Mouse (Mus musculus): ENCODE data around the gene Samhd1.

The Samhd1 gene

DNA sequence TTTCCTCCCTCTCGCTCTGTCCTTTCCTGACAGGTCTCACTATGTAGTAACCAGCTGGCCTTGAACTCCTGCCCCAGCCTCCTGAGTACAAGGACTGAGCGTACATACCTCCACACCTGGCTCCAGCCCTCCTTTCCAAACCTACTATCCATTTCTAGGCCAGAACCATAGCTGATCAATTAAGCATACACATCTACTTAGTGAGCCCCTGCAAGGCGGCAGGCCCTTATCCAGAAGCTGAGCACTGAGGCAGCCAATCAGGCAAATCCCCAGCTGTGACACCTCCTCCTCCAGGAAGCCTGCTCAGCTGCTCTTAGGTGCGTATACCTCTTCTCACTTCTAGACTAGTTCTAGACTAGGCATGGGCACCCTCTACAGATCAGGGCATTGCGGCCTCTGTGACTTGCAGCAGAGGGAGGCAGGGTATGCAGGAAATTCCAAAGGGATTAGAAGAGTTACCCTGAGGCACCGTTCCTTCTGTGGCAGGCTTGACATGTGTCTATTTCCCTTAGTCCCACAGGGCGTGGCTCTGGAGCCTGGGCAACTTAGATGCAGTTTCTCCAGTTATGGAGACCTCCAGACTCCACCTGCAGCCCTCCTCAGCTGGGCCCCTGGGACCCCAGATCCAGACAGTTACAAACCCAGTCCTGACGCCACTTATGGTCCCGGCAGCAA lies 62.6 kb downstream of the Samhd1 start:
- no peak for DNase-seq (ENCODE audit: low spot score)

GRCm38 (mm10) chr2:157071556-157071955 lies 63.5 kb downstream of the Samhd1 start:
- DNase-seq (ENCODE audit: low spot score), result no peak

DNA sequence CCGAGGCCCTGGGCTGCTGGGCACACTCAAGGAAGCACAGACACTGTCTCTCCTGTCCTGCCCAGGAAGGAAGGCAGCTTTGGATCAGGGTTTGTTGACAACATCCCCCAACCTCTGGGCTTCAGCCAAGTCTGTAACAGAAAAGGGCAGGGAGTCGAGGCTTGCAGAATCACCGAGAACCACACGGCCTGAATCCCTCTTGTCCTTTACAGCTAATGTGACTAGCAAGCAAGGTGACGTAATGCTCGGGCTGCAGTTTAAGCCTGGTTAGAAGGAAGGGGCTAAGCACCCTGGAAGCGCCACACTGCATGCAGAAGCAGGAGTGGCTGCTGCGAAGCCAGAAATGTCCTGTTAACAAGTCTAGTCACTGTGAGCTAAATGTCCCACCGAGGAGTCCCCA lies 64.7 kb downstream of the Samhd1 start:
- DNase-seq (ENCODE audit: low spot score), result no peak

DNA sequence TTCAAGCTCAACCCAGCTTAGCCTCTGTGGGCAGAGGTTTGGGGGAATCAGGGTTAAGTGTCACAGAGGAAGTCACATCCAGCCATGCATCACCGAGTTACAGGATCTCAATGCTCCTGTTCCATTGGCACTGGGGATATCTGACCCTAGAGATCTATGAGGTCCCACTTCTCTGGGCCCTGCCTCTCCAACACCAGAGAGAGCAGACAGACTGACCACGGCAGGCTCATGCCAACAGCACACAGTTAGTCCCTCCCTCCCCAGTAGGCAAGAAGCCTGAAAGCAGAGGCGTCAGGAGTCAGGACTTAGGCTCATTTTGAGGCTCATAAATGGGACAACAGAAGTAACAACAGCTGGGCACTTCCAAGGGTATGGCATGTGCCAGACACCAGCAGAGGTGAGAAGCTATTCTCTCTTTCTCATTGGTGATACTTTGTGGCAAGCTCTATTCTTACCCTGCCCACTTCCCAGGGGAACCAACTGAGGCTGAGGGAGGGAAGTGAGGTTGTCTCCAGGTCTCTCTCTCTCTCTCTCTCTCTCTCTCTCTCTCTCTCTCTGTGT lies 65.2 kb downstream of the Samhd1 start:
- no peak for DNase-seq (ENCODE audit: low spot score)

GRCm38 (mm10) chr2:157069355-157069735 lies 65.7 kb downstream of the Samhd1 start:
- no peak for DNase-seq (ENCODE audit: low spot score)

DNA sequence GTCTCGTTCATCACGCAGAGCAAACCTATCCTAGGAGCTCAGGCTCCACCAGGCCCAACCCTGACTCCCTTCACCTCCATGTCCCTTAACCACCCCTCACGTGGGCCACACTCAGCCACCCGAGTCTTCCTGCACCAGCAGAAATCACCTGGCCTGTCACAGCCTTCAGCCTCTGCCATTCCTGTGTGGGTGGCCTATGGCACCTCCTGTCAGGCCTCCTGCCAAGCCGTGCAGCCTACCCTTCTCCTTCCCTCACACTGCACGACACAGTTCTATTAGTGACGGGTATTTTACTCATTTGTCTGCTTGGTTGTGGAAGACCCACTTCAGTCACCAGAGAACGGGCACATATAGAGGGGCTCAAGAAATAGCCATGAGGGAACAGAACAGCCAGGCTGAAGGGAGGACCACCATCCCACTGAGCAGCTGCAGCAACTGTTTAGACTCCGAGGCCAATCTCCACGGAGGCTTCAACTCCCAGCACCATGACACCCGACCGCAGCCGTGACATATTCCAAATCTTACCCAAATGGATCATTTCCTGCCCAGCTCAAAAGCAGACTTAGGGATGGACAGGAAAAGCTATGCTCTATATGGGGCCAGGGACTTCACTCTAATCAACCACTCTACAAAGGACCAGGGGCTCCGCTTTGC lies 66.2 kb downstream of the Samhd1 start:
- DNase-seq (ENCODE audit: low spot score), result no peak

GRCm38 (mm10) chr2:157066731-157067430 lies 68.2 kb downstream of the Samhd1 start:
- no peak for DNase-seq (ENCODE audit: low spot score)

DNA sequence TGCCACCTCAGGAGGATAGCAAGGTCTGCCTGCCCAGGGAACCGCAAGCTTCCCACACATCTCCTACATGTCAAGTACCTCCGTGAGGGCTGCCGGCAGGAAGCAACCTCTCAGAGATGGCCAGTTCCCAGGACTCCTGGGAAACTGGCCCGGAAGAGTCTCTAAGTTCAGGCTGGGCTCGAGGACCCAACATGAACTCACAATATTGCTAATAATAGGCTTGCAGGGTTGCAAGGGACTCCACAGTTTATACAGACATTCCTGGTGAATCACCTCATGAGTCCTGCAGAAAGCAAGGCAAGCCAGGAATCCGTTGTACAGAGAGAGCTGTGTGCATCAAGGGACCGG lies 69.2 kb downstream of the Samhd1 start:
- no peak for DNase-seq (ENCODE audit: low spot score)

DNA sequence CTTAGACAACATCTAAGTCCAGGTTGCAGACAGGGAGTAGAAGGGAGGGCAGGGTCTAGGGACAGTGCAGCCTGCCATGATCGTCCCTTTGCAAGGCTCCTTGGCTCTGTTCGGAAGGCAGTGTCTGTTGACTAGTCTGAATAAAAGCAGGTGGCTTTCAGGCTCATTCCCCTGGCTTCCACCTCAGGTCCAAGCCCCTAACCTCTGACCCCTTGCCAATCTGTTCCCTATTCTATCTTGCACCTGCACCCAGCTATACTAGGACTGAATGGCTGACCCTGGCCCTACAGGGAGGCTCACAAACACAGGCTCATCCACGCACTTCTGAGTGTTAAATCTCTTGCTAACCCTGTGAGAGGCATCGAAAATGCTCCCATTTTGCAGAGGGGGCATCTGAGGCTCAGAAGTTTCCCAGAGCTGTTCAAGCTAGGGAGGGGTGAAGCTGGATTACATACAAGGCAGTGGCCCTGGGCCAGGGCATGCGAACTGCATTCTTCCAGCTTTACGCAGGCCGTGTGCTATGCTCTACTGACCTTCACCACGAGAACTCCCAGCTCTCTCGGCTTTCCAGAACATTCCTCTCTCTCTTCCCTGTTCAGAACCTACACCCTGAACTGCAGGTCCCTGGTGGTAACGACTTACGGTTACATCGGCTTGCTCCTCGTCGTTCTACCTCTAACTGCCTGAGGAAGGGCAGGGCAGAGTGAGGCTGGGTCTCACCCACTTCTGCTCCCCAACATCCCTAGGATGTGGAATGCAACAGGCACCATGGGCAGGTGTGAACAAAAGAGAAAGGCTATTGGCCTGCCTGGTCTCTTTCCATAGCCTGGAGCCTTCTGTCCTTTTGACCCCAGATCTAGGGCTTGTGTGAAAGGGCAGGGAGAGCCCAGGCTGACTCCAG lies 69.8 kb downstream of the Samhd1 start:
- no peak for DNase-seq (ENCODE audit: low spot score)

DNA sequence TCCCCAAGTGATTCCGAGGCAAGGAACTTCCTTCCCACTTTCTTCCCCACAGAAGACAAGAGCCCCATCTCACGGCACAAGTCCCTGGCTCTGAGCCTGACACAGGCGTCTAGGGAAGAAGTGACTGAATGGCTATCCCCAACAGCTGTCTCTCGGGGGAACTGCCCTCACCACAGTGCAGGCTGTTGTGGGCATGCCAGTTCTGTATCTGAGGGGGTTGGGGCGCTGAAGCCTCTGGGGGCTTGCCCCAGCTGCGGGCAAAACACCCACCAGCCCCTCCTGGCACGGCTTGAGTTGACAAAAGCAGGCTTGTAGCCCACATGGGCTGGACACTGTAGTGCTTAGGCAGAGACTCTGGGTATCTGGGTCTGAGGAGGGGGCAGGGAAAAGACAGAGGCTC lies 70.9 kb downstream of the Samhd1 start:
- DNase-seq (ENCODE audit: low spot score), result no peak

- no peak for DNase-seq (ENCODE audit: low spot score)
Measured at GRCm38 (mm10) chr2:157063241-157063700, 71.8 kb downstream of the Samhd1 start.

DNA sequence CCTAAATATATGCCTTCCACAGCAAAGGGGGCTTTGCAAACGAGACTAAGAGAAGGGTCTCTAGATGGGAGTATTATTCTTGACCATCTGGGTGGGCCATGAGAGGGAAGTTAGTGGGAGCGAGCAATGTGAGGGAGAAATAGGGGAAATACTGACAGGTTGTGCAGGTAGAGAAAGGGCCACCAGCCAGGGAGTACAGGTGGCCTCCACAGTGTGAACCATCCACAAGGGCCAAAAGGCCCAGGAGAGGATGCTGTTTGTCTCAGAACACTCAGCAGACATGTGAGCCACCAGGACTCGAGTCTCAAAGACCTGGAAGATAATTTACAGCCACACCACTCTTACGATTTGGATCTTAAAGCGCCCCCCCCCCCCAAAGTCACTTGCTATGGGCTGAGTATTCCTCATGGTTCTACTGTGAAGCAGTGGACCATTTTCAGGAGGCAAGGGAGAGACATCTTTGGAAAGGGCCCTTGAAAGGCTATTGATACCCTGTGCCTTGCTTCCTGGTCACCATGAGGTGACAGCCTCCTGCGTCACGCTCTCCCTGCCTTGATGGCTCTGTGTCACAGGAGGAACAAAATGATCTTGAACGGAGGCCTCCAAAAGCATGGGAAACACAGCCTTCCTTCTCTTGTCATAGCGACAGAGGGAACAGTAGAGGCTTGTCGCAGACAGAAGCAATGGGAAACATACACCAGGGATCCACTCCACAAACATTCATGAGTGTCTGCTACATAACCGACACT lies 74.3 kb downstream of the Samhd1 start:
- DNase-seq (ENCODE audit: low spot score), result no peak

- no peak for DNase-seq (ENCODE audit: low spot score)
Measured at GRCm38 (mm10) chr2:157060037-157060436, 75.0 kb downstream of the Samhd1 start.

- DNase-seq (ENCODE audit: low spot score), result no peak
Measured at GRCm38 (mm10) chr2:157059166-157059565, 75.9 kb downstream of the Samhd1 start.

DNA sequence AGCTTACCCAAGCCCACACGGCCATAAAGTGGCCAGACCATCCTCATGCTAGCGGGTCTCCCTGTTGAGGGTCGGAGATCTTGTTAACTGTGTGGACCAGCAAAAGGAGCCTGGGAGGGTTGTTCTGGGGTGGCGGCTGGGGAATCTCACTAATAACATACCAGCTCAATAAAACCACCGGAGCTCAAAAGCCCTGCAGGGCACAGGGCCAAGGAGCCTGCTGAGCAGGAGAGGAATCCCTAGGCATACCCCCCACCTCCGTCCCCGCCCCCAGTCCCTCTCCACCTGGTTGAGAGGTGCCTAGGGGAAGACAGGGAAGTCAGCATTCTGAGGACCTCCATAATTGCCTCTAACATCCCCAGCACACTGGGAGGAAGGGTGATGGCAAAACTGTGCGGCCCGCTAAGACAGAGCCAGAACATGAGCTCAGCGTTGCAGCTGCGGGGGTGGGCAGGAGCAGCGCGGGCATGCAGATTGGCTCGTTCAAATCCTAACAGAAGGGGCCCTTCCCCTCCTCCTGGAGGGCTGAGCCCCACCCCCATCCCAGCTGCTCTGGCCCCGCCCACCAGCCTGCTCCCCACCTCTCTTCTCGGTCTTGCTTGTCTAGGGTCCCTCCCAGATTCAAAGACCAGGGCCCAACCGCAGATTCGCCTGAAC lies 76.6 kb downstream of the Samhd1 start:
- DNase-seq (ENCODE audit: low spot score), result peak; percentile 54

GRCm38 (mm10) chr2:157057758-157058157 lies 77.3 kb downstream of the Samhd1 start:
- DNase-seq (ENCODE audit: low spot score), result no peak

DNA sequence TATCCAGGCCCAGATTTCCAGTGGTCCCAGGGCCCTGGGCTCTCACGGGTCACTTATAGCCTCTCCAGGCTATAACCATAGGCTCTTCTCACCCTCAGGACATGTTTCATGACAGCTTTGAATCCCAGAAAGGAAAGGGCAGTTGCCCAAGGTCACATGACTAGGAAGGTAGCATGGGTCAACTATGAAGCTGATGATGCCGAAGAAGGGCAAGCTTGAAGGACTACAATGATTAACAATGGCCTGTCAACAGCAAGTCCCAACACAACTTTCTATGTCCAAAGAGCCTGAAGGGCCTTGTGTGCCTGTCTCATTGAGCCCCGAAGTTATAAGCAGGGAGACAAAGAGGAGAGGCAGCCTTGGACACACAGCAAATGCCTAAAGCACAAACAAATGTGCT lies 77.9 kb downstream of the Samhd1 start:
- no peak for DNase-seq (ENCODE audit: low spot score)

DNA sequence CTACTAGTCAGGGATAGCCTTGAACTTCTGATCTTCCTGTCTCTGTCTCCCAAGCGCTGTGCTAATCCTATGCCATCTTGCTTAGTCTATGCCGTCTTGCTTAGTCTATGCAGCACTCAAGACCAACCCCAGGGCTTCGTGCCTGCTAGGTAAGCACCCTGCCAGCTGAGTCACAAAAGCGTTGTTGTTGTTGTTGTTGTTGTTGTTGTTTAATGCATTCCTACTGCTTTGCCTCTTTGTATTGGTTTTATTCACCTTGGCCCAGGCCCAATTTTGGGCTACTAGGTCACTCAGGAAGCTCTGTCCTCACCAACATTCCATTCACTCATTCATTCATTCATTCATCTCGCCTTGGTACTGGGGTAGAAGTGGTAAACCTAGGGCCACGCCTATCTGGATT lies 79.3 kb downstream of the Samhd1 start:
- DNase-seq (ENCODE audit: low spot score), result no peak

DNA sequence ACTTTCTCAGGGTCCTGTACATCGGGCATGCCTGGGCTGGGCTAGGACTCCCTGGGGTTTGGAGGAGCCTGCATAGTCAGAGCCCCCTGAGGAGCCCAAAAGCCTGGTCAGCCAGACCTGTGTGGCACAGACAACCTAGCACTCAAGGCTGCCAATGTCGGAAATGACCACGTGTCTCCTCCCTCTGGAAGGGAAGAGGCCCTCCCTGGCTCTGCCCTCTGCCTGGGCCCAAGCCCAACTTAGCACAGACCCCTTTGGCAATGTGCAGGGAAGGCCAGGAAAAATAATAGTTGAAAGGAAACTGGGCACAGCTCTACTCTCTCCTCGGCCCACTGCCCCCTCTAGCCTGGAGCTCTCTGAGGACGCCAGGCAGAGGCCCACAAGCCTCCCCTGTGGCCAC lies 80.2 kb downstream of the Samhd1 start:
- DNase-seq (ENCODE audit: low spot score), result no peak

DNA sequence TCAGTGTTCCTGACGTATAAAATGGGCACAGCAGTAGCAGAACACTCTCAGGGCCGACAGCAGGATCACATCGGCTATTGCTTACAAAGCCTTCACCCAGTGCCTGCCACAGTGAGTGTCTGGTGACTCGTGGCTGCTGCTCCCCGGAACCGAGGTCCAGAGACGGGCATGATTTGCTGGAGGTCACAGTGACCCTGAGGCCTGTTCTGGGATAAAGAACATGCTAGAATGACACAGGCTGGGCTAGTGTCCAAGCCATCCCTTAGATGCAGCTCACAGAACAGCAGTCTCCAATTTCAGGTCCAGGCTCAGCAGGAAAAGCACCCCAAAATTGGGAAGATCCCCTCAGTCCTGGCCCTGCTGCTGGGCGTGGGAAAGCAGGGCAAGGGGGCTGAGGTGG lies 80.8 kb downstream of the Samhd1 start:
- no peak for DNase-seq (ENCODE audit: low spot score)

DNA sequence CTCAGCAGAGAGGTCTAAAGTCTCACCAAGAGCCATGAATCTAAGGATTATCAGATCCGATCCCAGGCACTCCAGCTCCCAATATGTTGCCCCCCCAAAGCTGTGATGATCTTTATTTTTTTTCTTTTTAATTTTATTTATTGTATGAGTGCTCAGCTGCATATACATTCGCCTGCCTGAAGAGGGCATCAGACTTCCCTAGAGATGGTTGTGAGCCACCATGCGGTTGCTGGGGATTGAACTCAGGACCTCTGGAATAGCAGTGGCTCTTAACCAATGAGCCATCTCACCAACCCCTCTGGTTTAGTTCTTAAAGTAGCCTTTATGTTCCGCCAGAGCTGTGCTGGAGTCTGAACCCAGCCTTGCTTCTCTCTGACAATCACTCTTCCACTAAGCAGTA lies 81.3 kb downstream of the Samhd1 start:
- DNase-seq (ENCODE audit: low spot score), result no peak

Measured in testis, postnatal 14 days (tissue).